Mouse (Mus musculus): Measurements from ENCODE around the gene Nos3. TPM values are rescaled to one million over a fixed set of nuclear protein-coding genes. Genes with fewer than 3 reads are reported as not detected.
"Not testable (repeated sequence)": the region's sequence is repeated elsewhere in the genome, so short reads cannot be mapped to it uniquely, and the experiment has no call there.

The Nos3 gene
- polyA plus RNA-seq, 1 experiment from 2014 or later = 9.2 TPM

DNA sequence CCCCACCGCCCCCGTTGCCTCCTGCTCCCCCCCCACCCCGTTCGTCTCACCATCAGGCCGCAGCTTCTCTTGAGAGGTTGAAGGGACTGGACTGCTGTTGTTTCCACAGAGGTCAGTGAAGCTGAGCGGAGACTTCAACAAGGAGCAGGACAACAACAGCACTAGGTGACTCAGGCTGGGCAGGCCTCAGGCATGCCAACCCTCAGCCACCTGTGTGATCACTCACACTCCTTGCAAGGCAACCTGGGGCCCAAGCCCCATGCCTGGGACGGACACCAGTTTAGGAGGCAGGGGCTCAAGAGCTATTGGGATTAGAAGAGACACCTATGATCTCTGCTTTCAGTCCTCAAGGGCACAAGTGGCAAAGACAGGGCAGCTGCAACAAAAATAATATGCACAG is 27.3 kb downstream of the Nos3 start, which contains the start of gene Atg9b:
Gene Atg9b (minus strand): TSS at position 280 of the 400 bp plus-strand sequence.
- no peaks in the 10 kb centered on the region for H3K36me3 ChIP-seq
- no peaks in the 10 kb centered on the region for H3K9me3 ChIP-seq
- H3K4me2 ChIP-seq (replicated peaks) = no peak within 1 kb of the TSS
- no peak for ATAC-seq (ENCODE audit: low FRiP score, low read depth)
- WGBS = 83% methylated on average over 7 of the region's 7 CpGs
- peaks cover 41% of the 10 kb centered on the region for H3K27me3 ChIP-seq
- no peak within 1 kb of the TSS for H3K4me3 ChIP-seq
- H3K4me1 ChIP-seq = peaks cover 26% of the 10 kb centered on the region
- H3K27ac ChIP-seq (replicated peaks) = no peak within 1 kb of the TSS
- H3K9ac ChIP-seq (replicated peaks) = no peak within 1 kb of the TSS

DNA sequence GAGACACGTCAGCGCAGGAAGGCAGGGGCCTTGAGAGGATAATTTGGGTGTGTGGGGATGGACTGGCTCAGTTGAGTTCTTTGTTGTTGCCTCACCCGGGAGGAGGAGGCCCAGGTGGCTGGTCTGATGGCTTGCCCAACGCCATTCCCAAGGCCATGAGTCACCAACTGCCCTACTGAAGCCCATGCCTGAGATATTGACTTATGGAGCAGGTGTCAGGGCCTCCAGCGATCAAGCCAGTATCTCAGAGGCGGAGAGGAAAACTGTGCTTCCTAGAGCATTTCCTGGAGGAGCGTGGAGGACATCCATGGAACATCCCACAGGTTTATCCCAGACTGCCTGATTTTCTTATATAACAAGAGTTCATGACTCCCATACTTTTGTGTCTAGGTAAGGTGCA is 28.1 kb downstream of the Nos3 start:
- no peak for ATAC-seq (ENCODE audit: low FRiP score, low read depth)
- 83% methylated on average over 7 of the region's 7 CpGs for WGBS

DNA sequence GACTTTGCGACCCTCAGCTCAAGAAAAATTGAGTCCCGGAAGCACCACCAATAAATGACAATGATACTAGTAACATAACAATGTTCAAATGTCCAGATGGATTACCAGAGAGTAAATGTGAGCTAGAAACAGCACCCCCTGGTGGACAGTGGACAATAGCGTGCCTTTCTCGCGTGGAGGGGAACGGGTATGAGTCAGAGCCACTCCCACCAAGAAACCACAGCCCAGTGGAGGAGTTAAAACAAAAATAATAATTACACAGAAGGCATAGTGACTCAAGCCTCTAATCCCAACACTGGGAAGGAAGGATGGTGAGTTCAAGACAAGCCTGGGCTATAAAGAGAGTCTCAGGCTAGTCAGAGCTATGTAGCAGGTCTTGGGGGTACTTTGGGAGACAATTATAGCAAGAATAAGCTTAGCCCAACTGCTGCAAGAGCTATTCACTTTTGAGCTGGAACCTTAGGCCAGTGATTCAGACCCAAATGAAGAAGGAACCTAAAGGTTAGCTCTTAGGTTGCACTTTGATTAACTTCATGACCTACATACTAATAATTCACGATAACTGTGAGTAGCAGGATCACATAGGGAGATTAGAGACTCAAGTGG is 28.9 kb downstream of the Nos3 start, which contains the start of gene Abcb8:
Gene Abcb8 (plus strand): TSS at position 272 of the 606 bp plus-strand sequence.
- 25% methylated on average over 7 of the region's 7 CpGs for WGBS
- H3K4me1 ChIP-seq = peaks cover 11% of the 10 kb centered on the region
- peaks cover 25% of the 10 kb centered on the region for H3K27me3 ChIP-seq
- H3K9ac ChIP-seq (replicated peaks) = peak within 1 kb of the TSS; percentile 41
- H3K9me3 ChIP-seq = no peaks in the 10 kb centered on the region
- H3K4me3 ChIP-seq = peak within 1 kb of the TSS; percentile 52
- H3K4me2 ChIP-seq (replicated peaks) = peak within 1 kb of the TSS; percentile 48
- peak within 1 kb of the TSS; percentile 52 for H3K27ac ChIP-seq (replicated peaks)
- no peaks in the 10 kb centered on the region for H3K36me3 ChIP-seq
- no peak for ATAC-seq (ENCODE audit: low FRiP score, low read depth)

More for the DNA sequence above, 28.1 kb downstream of the Nos3 start:
- no peak overlapping the region for H3K4me2 ChIP-seq (replicated peaks)
- no peaks in the 10 kb centered on the region for H3K9me3 ChIP-seq
- no peaks in the 10 kb centered on the region for H3K36me3 ChIP-seq
- H3K4me3 ChIP-seq = no peak overlapping the region
- H3K9ac ChIP-seq (replicated peaks) = no peak overlapping the region
- H3K27me3 ChIP-seq = peaks cover 33% of the 10 kb centered on the region
- H3K27ac ChIP-seq (replicated peaks) = no peak overlapping the region
- peaks cover 19% of the 10 kb centered on the region for H3K4me1 ChIP-seq

DNA sequence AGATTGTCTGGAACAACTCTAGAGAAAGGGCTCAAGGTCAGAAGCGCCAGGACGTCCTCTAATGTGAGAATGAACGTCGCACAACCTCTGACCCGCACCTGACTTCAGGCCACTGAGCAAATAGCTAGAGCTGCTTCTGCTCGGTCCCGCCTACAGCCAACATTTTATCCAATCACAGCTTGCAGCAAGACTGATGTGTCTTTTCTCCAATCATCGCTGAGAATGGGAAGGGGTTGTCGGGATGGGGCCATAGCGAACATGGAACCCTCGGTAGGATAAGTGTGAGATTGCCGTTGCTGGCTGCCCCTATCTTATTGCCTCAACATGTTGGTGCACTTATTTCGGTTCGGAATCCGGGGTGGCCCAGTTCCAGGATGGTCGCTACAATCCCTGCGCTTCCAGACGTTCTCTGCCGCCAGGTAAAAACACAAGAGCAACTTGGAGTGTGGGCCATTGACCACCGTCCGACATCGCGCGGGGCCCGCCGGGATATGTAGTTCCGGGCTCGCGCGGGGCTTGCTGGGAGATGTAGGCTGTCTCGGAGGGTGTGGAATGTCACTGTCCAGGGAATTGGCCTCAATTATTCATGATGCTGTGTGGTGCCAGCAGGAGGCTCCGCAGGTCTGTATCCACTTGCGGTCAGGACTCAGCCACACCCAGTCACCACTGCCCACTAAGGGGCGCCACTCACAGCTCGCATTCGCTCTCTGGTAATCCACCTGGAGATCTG is 29.7 kb downstream of the Nos3 start:
- Histone ChIP-seq H3K4me3 (peak overlapping the region; percentile 52), H3K27ac (replicated peaks) (peak overlapping the region; percentile 52), H3K36me3 (no peaks in the 10 kb centered on the region), H3K27me3 (peaks cover 17% of the 10 kb centered on the region), H3K4me1 (peaks cover 10% of the 10 kb centered on the region), H3K9me3 (no peaks in the 10 kb centered on the region), H3K4me2 (replicated peaks) (peak overlapping the region; percentile 48), H3K9ac (replicated peaks) (peak overlapping the region; percentile 41)
- peak; percentile 98 for ATAC-seq (ENCODE audit: low FRiP score, low read depth)
- 1% methylated on average over 36 of the region's 36 CpGs for WGBS

DNA sequence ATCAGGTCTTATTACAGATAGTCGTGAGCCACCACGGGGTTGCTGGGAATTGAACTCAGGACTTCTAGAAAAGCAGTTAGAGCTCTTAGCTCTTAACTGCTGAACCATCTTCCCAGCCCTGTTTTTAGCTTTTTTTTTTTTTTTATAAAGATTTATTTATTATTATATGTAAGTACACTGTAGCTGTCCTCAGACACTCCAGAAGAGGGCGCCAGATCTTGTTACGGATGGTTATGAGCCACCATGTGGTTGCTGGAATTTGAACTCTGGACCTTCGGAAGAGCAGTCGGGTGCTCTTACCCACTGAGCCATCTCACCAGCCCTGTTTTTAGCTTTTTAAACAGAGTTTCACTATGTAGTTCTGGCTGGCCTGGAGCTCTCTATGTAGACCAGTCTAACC is 31.6 kb downstream of the Nos3 start:
- not testable (repeated sequence) for ATAC-seq (ENCODE audit: low FRiP score, low read depth)
- WGBS = 85% methylated on average over 6 of the region's 6 CpGs

DNA sequence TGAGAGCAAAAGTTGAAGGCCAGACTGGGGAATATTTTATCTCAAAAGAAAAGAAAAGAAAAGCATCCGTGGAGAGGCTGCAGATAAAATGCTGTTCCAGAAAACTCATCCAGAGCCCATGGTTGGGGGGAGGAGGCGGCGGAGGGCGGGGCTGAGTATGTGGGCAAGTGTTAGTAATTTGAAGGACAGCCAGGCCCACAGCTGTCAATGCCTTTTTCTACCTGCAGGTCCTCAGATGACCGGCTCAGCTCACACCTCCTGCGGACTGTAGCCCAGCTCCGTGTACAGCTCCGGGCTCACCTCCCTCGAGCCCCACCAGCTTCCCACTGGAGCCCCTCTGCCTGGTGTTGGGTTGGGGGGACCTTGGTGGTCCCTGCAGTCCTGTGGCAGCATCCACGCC is 35.1 kb downstream of the Nos3 start:
- no peak for ATAC-seq (ENCODE audit: low FRiP score, low read depth)
- Histone ChIP-seq H3K9ac (replicated peaks) (no peak overlapping the region), H3K36me3 (peaks cover 41% of the 10 kb centered on the region), H3K27ac (replicated peaks) (no peak overlapping the region), H3K4me2 (replicated peaks) (no peak overlapping the region), H3K27me3 (no peaks in the 10 kb centered on the region), H3K9me3 (no peaks in the 10 kb centered on the region), H3K4me3 (no peak overlapping the region), H3K4me1 (peaks cover 5% of the 10 kb centered on the region; the same call in 1 of the 2 replicates)
- 88% methylated on average over 10 of the region's 10 CpGs for WGBS

More for the DNA sequence above, 31.6 kb downstream of the Nos3 start:
- H3K4me1 ChIP-seq; H3K4me3 ChIP-seq; H3K27me3 ChIP-seq; H3K27ac ChIP-seq (replicated peaks); H3K9me3 ChIP-seq; H3K9ac ChIP-seq (replicated peaks); H3K4me2 ChIP-seq (replicated peaks): not testable (repeated sequence)
- H3K36me3 ChIP-seq = peaks cover 13% of the 10 kb centered on the region; the same call in 1 of the 2 replicates

DNA sequence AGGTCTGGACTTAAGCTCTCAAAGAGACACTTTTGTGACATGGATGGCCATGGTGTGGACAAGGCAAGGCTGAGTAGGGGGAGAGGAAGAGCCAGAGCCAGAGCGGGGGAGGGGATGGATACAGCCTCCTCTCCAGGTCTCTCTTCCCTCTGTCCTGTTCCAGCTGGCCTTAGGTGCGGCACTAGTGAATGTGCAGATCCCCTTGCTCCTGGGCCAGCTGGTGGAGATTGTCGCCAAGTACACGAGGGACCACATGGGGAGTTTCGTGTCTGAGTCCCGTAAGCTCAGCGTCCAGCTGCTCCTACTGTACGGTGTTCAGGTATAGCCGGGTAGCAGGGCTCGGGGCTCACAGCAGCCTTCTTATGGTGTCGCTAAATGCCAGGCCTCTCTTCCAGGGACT is 35.8 kb downstream of the Nos3 start:
- Histone ChIP-seq H3K9me3 (no peaks in the 10 kb centered on the region), H3K36me3 (peaks cover 43% of the 10 kb centered on the region), H3K4me3 (no peak overlapping the region), H3K27me3 (no peaks in the 10 kb centered on the region), H3K9ac (replicated peaks) (no peak overlapping the region), H3K4me2 (replicated peaks) (no peak overlapping the region), H3K4me1 (no peaks in the 10 kb centered on the region), H3K27ac (replicated peaks) (no peak overlapping the region)
- WGBS = 86% methylated on average over 11 of the region's 11 CpGs
- ATAC-seq (ENCODE audit: low FRiP score, low read depth) = no peak

DNA sequence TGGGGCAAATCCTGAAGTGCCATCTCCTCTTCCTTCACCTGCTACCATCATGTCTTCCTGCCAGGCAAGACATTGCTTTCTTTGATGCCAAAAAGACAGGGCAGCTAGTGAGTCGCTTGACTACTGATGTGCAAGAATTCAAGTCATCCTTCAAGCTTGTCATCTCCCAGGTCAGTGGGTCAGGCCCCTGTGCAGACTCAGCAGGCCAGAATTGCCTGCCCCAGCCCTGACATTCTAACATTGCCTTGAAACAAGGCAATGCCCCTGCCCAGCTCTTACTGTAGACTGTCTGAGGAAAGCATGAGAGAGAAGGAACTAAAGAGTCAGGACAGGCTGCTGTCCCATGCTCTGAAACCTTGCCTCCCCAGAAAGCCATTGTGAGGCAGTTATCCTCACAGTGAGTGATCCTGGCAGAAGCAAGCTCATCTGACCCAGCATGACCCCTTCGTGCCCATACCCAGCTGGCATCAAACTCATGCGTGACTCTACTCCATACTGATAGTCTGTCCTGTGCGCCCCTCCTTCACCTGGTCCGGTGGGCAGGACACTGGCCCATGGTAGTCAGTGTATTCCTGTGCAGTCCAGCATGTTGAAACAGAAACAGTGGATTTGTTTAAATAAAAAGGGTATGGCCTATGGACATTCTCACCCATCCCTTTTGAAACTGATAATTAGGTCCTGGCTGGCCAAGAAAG is 36.4 kb downstream of the Nos3 start:
- no peak for ATAC-seq (ENCODE audit: low FRiP score, low read depth)
- 94% methylated on average over 5 of the region's 5 CpGs for WGBS
- Histone ChIP-seq H3K9me3 (no peaks in the 10 kb centered on the region), H3K4me2 (replicated peaks) (no peak overlapping the region), H3K27ac (replicated peaks) (no peak overlapping the region), H3K4me3 (no peak overlapping the region), H3K27me3 (no peaks in the 10 kb centered on the region), H3K36me3 (peaks cover 50% of the 10 kb centered on the region), H3K9ac (replicated peaks) (no peak overlapping the region), H3K4me1 (no peaks in the 10 kb centered on the region)

DNA sequence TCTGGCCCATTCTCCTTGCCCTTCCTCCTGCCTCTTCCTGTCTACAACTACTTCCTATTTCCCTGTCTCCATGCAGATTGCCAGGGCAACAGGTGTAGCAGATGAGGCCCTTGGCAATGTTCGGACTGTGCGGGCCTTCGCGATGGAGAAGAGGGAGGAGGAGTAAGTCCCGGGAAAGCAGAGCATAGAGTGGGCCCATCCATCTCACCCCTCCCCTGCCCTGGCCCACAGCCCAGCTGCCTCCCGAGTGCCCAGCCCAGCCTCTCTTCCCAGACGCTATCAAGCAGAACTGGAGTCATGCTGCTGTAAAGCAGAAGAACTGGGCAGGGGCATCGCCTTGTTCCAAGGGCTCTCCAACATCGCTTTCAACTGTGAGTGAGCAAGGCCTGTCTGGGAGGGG is 37.4 kb downstream of the Nos3 start:
- Histone ChIP-seq H3K4me1 (no peaks in the 10 kb centered on the region), H3K36me3 (peaks cover 59% of the 10 kb centered on the region), H3K9me3 (no peaks in the 10 kb centered on the region), H3K27me3 (no peaks in the 10 kb centered on the region), H3K4me3 (no peak overlapping the region), H3K27ac (replicated peaks) (no peak overlapping the region), H3K4me2 (replicated peaks) (no peak overlapping the region), H3K9ac (replicated peaks) (no peak overlapping the region)
- 0 out of 2 replicates have a peak, but pooled peaks have one; percentile 30 for ATAC-seq (ENCODE audit: low FRiP score, low read depth)
- 93% methylated on average over 9 of the region's 9 CpGs for WGBS

DNA sequence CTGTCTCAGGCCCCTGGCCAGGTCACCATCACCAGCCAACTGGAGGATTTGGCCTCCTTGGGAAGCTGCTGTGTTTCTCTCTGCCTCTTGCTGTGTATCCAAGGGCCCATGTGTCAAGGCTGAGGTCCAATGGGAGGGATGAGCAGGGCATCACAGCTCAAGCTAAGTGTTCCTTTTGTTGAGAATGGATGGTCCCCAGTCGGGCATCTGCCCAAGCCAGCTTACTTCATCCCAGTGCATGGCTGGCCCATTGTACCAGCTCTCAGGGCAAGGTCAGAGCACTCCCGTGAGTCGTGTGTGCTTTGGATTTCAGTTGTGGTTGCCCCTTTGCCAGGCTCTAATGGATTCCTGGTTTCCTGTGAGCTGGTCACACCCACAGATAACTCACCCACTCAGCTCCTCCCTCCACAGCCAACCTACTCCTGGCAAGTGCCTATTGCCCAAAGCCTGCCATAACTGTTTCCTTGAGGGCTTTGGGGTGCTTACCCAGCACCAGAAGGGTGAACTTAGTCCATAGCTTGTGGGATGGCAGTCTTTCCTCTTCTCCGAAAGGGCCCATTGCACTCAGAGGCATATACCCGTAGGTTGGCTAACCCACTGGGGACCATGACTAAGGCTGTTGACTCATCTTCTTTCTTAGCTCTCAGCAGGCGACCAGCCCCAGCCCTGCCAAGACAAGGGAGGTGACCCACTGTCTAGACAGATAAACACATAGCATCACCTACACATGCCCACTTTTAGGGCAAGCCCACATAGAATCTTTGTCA is 40.2 kb downstream of the Nos3 start:
- ATAC-seq (ENCODE audit: low FRiP score, low read depth) = no peak
- Histone ChIP-seq H3K27ac (replicated peaks) (no peak overlapping the region), H3K4me1 (no peaks in the 10 kb centered on the region), H3K36me3 (peaks cover 73% of the 10 kb centered on the region), H3K4me2 (replicated peaks) (no peak overlapping the region), H3K4me3 (no peak overlapping the region), H3K9ac (replicated peaks) (no peak overlapping the region), H3K9me3 (no peaks in the 10 kb centered on the region), H3K27me3 (no peaks in the 10 kb centered on the region)
- WGBS = 75% methylated on average over 6 of the region's 6 CpGs

DNA sequence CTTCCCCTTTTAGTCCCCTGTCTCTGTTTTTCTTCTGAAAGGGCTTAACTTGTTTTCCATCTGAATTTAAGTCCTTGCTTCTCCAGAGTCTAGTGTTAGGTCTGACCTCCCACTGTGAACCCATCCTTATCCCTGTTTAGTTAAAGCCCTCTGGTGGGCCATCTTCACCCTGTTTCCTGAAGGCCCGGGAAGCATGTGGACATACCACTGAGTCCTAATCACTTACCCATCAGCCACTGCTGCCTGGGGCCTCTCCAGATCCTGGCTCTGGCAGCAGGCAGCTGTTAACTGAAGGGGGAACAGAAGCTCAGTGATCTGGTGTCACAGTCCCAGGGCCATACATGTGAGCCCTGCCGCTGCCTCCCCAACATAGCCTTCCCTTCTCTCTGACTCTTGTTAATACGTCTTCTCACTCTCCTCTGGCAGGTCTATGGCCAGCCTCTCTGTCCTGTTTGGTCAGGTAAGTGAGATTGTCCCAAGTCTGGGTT is 40.8 kb downstream of the Nos3 start:
- Histone ChIP-seq H3K4me1 (no peaks in the 10 kb centered on the region), H3K9me3 (no peaks in the 10 kb centered on the region), H3K36me3 (peaks cover 66% of the 10 kb centered on the region), H3K4me3 (no peak overlapping the region), H3K9ac (replicated peaks) (no peak overlapping the region), H3K27ac (replicated peaks) (no peak overlapping the region), H3K4me2 (replicated peaks) (no peak overlapping the region), H3K27me3 (no peaks in the 10 kb centered on the region; the same call in 1 of the 2 replicates)
- no peak for ATAC-seq (ENCODE audit: low FRiP score, low read depth)
- 68% methylated on average over 3 of the region's 3 CpGs for WGBS
